Mouse (Mus musculus) lung, postnatal 0 days (tissue): Measurements from ENCODE around the gene Batf. TPM values are rescaled to one million over a fixed set of nuclear protein-coding genes. Genes with fewer than 3 reads are reported as not detected.
"Not testable (repeated sequence)": the region's sequence is repeated elsewhere in the genome, so short reads cannot be mapped to it uniquely, and the experiment has no call there.

ENCODE experiments used
- ATAC-seq: fragments of 200-750 bp; cut with Nextera tagmentation; 2 replicates; pipeline ENCODE4 v1.8.0; 2017; ENCODE audit warnings: moderate library complexity
- DNase-seq: peaks from one replicate; pipeline ENCODE4 v3.0.0-alpha.2; 2016; ENCODE audit warnings: low spot score
- H3K27ac ChIP-seq: fragments of 300-500 bp; sonication (generic); 2 replicates; pipeline ENCODE4 v1.5.1; 2014; ENCODE audit warnings: antibody characterized with exemption, mild to moderate bottlenecking, low read length, mixed read lengths
- H3K27me3 ChIP-seq: fragments of 300-500 bp; sonication (generic); replicated peaks from 2 replicates; pipeline ENCODE4 v1.6.1; 2014; ENCODE audit warnings: low read length, mixed read lengths; ENCODE audit not compliant: insufficient read depth
- H3K36me3 ChIP-seq: fragments of 300-500 bp; sonication (generic); 2 replicates; pipeline ENCODE4 v1.6.1; 2014; ENCODE audit warnings: low read length, mixed read lengths; ENCODE audit not compliant: insufficient read depth
- H3K4me1 ChIP-seq: fragments of 300-500 bp; sonication (generic); 2 replicates; pipeline ENCODE4 v1.6.1; 2014; ENCODE audit warnings: antibody characterized with exemption, low read depth, low read length, mixed read lengths; ENCODE audit not compliant: insufficient read depth
- H3K4me2 ChIP-seq: fragments of 300-500 bp; sonication (generic); replicated peaks from 2 replicates; pipeline ENCODE4 v1.6.1; 2014; ENCODE audit warnings: low read depth, mild to moderate bottlenecking, low read length, moderate library complexity, mixed read lengths
- H3K4me3 ChIP-seq: fragments of 300-500 bp; sonication (generic); 2 replicates; pipeline ENCODE4 v1.5.1; 2014; ENCODE audit warnings: low read depth, low read length
- H3K9ac ChIP-seq: fragments of 300-500 bp; sonication (generic); replicated peaks from 2 replicates; pipeline ENCODE4 v1.6.1; 2014; ENCODE audit warnings: low read depth, mild to moderate bottlenecking
- H3K9me3 ChIP-seq: fragments of 300-500 bp; sonication (generic); 2 replicates; pipeline ENCODE4 v1.6.1; 2016; ENCODE audit warnings: low read length, mixed read lengths
- CTCF ChIP-seq: IDR thresholded peaks from 2 replicates; pipeline ENCODE4 v1.5.1; 2016; ENCODE audit warnings: antibody characterized with exemption, mild to moderate bottlenecking
- EP300 ChIP-seq: IDR thresholded peaks from 2 replicates; pipeline ENCODE4 v1.6.1; 2016; ENCODE audit warnings: antibody characterized with exemption, mild to moderate bottlenecking, control low read depth
- WGBS: fragments of 180-500 bp; shearing (Covaris S2); extraction: QIAGEN DNeasy Blood & Tissue Kit; methylation state at CpG from one replicate; pipeline ENCODE4 v1.1.7; 2014; 5-methylcytosine and 5-hydroxymethylcytosine counted together
- polyA plus RNA-seq: library from polyadenylated mRNA; unstranded; fragments of >200 nt; fragmentation: Nextera tagmentation; extraction: Ambion mirVana; gene quantifications from 2 replicates; pipeline ENCODE4 v1.2.1, GENCODE M21; 2015

Gene Batf
- polyA plus RNA-seq, 1 experiment from 2014 or later, result 27.9 TPM

GRCm38 (mm10) chr12:85696436-85696835 is 10.0 kb downstream of the Batf start:
- H3K27me3 ChIP-seq, result no peaks in the 10 kb centered on the region
- no peak overlapping the region for H3K4me2 ChIP-seq
- WGBS, result 85% methylated on average over 5 of the region's 5 CpGs
- no peak overlapping the region for H3K9ac ChIP-seq
- H3K36me3 ChIP-seq, result no peaks in the 10 kb centered on the region
- DNase-seq (no peak), ATAC-seq (no peak)
- peaks cover 6% of the 10 kb centered on the region; the same call in 1 of the 2 replicates for H3K4me1 ChIP-seq
- H3K4me3 ChIP-seq, result no peak overlapping the region
- no peak overlapping the region for H3K27ac ChIP-seq
- TF ChIP-seq EP300 (no peak), CTCF (no peak)
- no peaks in the 10 kb centered on the region for H3K9me3 ChIP-seq

DNA sequence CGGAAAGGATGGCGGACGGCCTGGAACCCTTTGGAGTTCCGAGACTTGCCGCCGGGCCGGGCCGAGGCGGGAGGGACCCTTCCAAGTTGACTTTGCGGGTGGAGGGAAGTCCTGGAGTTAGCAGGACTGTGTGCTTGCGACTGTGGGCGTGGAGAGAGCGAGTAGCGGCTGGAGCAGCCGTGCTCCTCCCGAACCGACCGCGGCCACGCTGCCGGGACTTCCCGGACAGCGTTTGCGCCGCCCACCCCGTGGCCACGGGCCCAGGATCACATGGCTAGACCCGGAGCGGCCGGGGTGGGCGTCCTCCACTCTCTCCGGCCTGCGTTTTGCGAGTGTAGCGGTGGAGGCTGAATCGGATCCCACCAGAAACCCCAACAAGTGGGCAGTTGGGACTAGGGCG is 11.7 kb downstream of the Batf start:
- peak; percentile 94 for ATAC-seq
- H3K4me1 ChIP-seq, H3K9me3 ChIP-seq, H3K36me3 ChIP-seq, H3K27me3 ChIP-seq, DNase-seq, H3K9ac ChIP-seq, H3K4me3 ChIP-seq, H3K27ac ChIP-seq: not testable (repeated sequence)
- H3K4me2 ChIP-seq, result peak overlapping the region; percentile 33
- 21% methylated on average over 11 of the region's 37 CpGs for WGBS

DNA sequence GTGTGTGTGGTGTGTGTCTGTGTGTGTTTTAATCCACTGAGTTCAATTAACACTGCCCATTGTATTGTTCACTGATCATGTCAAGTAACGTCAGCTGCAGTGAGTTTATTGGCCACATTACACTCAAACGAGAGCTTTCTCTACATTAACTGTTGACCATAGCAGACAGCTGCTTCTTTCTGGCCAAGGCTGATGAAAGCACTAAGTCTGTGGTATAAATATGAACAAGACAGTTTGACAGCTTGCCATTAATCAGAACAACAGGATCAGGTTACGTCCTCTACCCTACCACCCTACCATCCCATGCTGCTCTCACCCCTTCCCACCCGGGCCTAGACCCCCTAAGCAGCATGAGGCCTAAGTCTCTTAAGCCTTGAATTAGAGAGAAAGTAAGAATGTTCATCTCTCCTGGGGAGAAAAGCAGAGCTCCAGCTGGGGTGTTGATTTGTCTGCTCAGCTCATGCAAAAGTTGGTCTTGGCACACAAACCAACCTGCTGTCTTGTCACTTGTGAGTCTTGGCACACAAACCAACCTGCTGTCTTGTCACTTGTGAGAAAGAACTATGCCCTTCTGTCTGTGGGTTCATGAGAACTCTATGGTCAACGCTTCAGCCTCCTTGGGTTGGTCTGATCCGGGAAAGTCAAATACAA is 13.8 kb downstream of the Batf start:
- no peak for TF ChIP-seq CTCF
- DNase-seq (peak; percentile 48), ATAC-seq (no peak)
- Histone ChIP-seq H3K4me1 (peaks cover 12% of the 10 kb centered on the region; the same call in 1 of the 2 replicates), H3K9ac (no peak overlapping the region), H3K4me3 (no peak overlapping the region), H3K36me3 (no peaks in the 10 kb centered on the region), H3K4me2 (no peak overlapping the region), H3K27ac (peak overlapping the region; percentile 59), H3K27me3 (no peaks in the 10 kb centered on the region), H3K9me3 (no peaks in the 10 kb centered on the region)
- 48% methylated on average over 6 of the region's 6 CpGs for WGBS

- Histone ChIP-seq H3K4me1 (peaks cover 16% of the 10 kb centered on the region; the same call in 1 of the 2 replicates), H3K9me3 (no peaks in the 10 kb centered on the region), H3K4me2 (no peak overlapping the region), H3K9ac (no peak overlapping the region), H3K27ac (peak overlapping the region; percentile 59), H3K4me3 (no peak overlapping the region), H3K36me3 (no peaks in the 10 kb centered on the region), H3K27me3 (no peaks in the 10 kb centered on the region)
- peak; percentile 74 for TF ChIP-seq EP300
- no peak for TF ChIP-seq CTCF
- DNase-seq (peak; percentile 90), ATAC-seq (peak; percentile 36)
- WGBS, result 29% methylated on average over 7 of the region's 7 CpGs
These were observed 14.4 kb downstream of the Batf start for GRCm38 (mm10) chr12:85700842-85701223.

DNA sequence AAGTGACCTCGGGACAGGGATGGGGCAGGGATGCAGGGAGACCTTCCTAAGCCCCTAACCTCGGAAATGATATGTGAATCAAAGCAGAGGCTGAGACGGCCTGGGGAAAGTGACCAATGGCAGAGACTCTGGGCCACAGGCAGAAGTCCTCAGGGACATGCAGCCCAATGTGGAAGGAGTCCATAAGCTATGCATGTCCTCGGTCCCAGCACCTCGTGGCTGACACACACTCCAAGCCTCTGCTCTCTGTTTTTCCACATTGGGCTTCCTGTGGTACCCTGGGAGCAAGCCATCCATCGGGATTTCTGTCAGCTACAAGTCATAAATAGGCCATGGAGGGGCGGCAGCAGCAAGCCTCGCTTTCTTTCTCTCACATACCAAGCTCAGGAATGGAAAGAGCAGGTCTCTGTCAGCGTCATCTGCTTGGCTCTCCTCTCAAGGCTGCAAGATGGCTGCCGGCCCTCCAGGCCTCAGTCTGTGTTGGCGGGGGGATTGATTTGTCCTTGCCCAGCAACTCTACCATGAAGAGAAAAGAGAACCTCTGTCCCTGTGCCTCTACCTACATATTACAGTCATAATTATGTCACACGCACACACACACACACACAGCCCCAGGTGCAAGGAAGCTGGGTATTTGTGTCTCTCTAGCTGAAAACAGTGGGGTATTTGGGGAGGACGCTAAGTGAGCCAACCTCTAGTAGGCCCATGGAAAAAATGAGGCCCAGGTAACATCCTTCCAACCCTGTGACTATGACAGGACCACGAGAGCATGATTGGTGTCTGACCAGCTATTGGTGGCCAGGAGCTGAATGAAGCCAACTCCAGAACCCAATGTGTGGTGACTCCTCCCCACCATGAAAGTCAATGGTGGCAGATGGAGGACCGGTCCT is 15.9 kb downstream of the Batf start:
- no peaks in the 10 kb centered on the region for H3K27me3 ChIP-seq
- no peak for ATAC-seq
- H3K9me3 ChIP-seq, result no peaks in the 10 kb centered on the region
- no peaks in the 10 kb centered on the region for H3K36me3 ChIP-seq
- TF ChIP-seq EP300 (no peak), CTCF (no peak)
- H3K4me1 ChIP-seq, result peaks cover 20% of the 10 kb centered on the region; the same call in 1 of the 2 replicates
- DNase-seq, result no peak
- WGBS, result 82% methylated on average over 15 of the region's 15 CpGs
- no peak overlapping the region for H3K9ac ChIP-seq
- H3K4me2 ChIP-seq, result no peak overlapping the region
- no peak overlapping the region for H3K27ac ChIP-seq
- no peak overlapping the region for H3K4me3 ChIP-seq

DNA sequence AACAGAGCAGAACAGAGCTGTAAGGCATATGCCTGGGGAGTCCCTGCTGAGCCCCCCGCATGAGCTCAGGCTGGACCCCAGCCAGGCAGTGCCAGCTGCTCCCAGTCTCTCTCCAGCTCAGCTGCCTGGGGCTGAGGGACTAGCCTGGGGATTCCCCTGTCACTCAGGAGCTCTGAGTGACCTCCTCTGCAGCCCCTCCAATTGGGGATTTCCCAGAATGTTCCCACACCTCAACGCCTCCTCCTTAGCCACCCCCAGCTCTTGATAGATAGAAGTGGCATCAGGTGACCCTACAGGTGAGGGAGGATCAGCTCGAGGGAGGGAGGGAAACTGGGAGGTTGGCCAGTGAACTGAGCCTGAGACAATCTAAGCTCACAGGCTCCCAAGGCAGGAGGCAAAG is 17.0 kb downstream of the Batf start:
- TF ChIP-seq CTCF (no peak), EP300 (0 out of 2 replicates have a peak, but pooled peaks have one; percentile 14)
- Histone ChIP-seq H3K36me3 (no peaks in the 10 kb centered on the region), H3K27ac (no peak overlapping the region), H3K4me3 (no peak overlapping the region), H3K9me3 (no peaks in the 10 kb centered on the region), H3K4me1 (peaks cover 20% of the 10 kb centered on the region; the same call in 1 of the 2 replicates), H3K4me2 (no peak overlapping the region), H3K9ac (no peak overlapping the region), H3K27me3 (no peaks in the 10 kb centered on the region)
- WGBS, result 52% methylated on average over 3 of the region's 3 CpGs
- DNase-seq (peak; percentile 44), ATAC-seq (0 out of 2 replicates have a peak, but pooled peaks have one; percentile 1)
